Mouse (Mus musculus) layer of hippocampus, postnatal 14 days (tissue): ENCODE measurements around the gene Dpp6. TPM values are rescaled to one million over a fixed set of nuclear protein-coding genes. Genes with fewer than 3 reads are reported as not detected.

ENCODE experiments used
- DNase-seq, 2 experiments: peaks; one replicate each; pipeline ENCODE4 v3.0.0; 2021 to 2022; ENCODE audit warnings: low spot score in 2 of 2, mixed read lengths in 1 of 2
- total RNA-seq, 2 experiments: library from RNA; stranded (reverse); gene quantifications; 2 replicates each; pipeline ENCODE4 v1.2.3; 2021

Gene Dpp6
- total RNA-seq, 2 experiments from 2014 or later: 228 to 246 TPM

GRCm38 (mm10) chr5:27271336-27271735 is 454.3 kb downstream of the Dpp6 start:
- no peak for DNase-seq

GRCm38 (mm10) chr5:27274781-27275395 is 457.9 kb downstream of the Dpp6 start:
- no peak for DNase-seq

DNA sequence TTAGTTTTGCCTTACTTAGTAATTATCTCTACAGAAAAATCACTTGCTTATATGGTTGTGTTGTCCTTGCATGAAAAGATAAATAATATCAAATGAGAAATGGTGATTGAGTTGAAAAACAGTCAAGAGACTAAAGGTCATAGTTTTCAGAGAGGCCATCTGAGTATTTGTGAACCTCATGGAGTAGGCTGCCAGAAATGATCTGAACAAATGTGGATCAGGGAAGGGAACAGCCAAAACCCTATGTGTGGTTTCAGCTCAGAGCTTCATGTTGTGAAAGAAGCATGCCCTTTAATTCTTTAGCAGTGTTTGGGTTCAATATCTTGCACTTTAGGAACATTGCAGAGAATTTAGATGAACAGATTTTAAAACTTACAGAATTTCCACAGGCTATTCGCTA is 458.9 kb downstream of the Dpp6 start:
- no peak for DNase-seq

- DNase-seq: no peak
These were observed 461.2 kb downstream of the Dpp6 start for GRCm38 (mm10) chr5:27278120-27278645.

DNA sequence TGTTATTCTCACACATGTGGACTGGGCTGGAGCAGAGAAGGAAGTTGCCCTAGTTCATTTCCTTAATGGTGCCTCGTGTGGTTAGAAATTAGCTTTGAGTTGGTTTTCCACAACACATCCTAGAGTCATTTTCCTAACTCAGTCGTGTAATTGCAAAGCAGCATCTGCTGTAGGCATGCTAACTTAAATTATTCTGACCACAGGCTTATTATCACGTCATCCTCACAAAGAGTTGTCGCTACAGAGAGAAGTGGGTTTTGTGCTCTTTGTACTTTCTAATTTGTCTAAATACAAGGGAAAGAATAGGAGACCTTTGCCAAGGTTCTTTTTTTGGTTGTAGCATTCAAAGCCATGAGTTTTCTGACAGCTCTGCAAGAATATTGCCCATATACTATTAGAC is 469.9 kb downstream of the Dpp6 start:
- no peak for DNase-seq

DNA sequence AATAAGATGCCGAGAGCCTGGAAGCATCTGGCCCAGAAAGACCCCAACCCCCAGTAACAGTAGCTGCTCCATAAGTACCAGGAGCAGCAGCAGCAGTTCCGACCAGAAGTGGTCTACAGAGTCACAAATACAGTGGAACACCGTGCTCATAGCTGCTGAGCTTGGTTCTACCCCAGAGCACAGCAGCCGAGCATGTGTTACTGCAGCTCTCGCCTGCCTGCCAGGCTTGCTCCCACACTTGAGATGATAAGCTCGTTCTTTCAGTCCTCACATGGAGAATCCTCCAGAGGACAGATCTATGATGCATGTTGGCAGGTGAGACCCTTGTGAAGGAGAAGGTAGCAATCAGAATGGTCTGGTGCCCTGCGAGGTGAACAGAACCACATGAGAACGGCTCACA is 474.4 kb downstream of the Dpp6 start:
- DNase-seq: no peak

DNA sequence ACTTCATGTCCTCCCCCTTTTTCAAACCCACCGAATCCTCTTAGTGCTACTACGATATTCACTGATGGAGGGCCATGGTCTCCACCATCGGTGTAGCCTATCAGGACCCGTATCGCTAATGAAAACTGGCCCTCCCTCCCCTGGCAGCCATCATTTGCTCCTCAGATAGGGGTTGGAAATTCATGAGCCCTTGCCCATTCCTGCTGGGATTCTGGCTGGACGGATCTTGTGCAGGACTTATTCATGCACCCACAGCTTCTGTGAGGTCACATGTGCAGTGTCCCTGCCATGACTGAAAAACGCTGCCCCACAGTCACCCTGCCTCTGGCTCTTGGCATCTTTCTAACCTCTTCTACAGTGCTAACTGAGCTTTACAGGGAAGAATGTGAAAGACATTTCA is 475.2 kb downstream of the Dpp6 start:
- no peak for DNase-seq

GRCm38 (mm10) chr5:27304115-27304514 is 487.1 kb downstream of the Dpp6 start:
- no peak for DNase-seq

DNA sequence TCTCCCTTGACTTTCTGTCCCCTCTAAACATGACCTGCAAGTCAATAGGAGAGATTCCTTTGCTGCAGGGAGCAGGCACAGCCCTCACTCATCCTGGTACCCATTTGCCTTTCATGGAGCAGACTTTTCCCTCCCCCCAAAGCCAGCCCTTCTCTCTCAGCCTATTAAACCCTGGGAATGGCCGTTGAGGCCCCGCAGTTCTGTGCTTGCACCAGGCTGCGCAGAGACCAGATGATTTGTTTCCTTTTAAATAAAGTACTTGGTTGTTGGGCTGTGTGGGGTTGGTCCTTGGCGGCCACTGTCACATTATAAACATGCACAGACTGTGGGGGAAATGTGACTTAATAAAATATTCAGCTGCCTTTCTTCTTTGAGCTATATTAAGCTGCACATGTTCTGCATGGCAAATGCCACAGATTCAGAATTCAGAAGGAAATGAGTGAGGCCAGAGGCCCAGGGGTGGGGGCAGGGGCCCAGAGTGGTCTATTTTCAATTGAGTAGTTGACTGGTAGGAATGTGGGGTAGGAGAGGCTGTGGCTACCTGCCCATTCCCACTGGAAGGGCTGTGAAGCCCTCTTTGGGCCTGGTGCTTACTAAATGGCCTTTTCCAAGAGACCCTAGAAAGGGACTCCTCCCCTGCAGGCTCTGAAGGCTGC is 489.6 kb downstream of the Dpp6 start:
- peak; percentile 49 to 62 for DNase-seq

- no peak for DNase-seq
These were observed 493.2 kb downstream of the Dpp6 start for GRCm38 (mm10) chr5:27310217-27310616.

GRCm38 (mm10) chr5:27316674-27317073 is 499.7 kb downstream of the Dpp6 start:
- DNase-seq: no peak

DNA sequence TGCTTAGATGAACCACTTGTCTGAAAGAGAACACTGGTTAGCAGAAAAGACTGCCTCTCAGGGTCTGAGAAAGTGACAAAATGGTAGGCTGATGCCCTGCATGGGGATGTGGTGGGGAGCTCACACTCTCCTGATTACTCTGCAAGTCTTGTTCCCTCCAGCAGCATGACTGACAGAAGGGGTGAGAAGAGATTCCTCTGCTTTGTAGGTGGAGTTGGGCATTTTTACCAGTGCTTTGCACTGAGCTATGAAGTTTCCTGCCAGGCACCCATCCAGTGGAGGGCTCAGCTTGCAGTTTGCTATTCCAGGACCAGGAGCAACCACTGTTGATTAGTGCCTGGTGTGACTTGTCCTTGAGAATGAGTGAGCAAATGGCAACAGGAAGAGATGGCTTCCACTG is 500.3 kb downstream of the Dpp6 start:
- DNase-seq: peak in 1 of 2 experiments; percentile 38

DNA sequence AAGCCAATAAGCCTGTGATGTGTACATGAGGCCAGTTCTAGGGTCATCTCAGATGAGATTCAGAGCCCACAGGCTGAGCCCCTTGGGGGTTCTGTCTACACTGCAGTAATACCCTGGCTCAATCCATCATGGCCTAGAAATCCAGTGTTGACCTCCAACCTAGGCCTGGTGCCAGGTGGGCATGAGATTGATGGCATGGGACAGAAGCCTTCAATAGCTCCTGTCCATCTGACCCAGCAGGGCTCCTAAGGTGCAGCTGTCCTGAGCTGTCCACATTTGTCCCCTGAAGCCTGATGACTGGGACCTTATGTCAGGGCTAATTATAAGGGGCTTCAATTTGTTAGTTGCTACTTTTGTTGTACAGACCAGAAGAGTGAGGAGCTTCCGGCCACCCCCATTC is 500.8 kb downstream of the Dpp6 start:
- no peak for DNase-seq

DNA sequence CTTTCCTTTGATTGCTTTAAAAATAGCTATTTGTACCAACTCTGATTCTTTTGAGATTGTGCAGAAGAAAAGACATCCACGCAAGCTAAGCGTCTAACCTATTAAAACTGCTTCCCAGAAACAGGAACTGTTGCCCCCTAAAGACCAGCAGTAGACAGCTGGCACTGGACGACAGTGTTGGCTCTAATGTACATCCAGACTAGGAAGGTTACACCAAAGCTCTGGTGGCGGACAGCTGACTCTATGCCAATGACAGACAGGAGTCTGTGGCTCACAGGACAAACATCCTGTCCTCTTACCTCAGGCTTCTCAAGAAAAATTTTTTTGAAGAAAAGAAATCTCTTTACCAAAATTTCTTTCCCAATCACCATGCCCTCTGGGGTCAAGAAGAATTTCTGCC is 502.7 kb downstream of the Dpp6 start:
- DNase-seq: no peak

- DNase-seq: no peak
These were observed 506.1 kb downstream of the Dpp6 start for GRCm38 (mm10) chr5:27322895-27323792.

DNA sequence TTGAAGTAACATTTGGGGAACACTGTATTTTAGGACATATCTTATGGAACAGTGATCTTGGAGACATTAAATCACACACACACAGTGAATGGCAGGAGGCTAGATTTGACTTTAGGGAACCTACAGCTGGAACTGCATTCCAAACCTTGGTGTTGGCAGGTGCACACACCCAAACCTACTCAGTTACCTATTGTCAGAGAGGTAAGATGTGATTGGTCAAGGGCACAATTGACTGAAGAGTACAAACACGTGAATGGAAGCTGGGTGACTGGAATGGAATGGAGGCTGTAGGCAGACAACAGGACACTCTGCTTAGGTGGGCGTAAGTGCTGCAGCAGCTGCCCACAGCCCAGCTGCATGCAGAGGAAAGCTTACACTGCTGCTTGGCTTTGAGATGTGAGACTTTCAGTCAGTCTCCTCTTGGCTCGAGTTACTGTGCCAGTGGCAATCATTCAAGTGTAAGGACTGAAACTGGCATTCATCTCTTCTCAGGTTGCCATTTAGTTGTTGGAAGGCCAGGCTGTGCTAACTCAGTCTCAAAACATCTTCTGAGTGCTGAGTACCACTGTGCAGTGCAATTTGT is 507.4 kb downstream of the Dpp6 start:
- DNase-seq: peak in 1 of 2 experiments; percentile 48

DNA sequence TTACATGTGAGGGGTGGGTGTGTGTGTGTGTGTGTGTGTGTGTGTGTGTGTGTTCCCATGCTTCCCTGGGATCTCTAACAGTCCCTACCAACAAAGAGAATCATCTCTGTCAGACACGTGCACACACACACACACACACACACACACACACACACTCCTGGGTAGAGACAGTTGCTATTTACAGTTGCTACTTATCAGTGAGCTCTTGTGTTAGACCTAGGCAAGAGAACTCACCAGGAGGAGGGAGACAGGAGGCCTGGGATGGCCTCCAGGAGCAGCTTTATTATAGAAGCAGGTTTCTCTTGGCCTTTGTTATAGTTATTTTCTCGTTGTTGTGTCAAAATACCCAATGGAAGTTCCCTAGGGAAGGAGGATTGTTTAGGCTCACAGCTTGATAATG is 519.7 kb downstream of the Dpp6 start:
- no peak for DNase-seq

- no peak for DNase-seq
These were observed 522.4 kb downstream of the Dpp6 start for GRCm38 (mm10) chr5:27339196-27340030.

- no peak for DNase-seq
These were observed 525.3 kb downstream of the Dpp6 start for GRCm38 (mm10) chr5:27342276-27342675.

- no peak for DNase-seq
These were observed 526.6 kb downstream of the Dpp6 start for GRCm38 (mm10) chr5:27343626-27344025.
